Mouse (Mus musculus) lung, adult 2 months (tissue): ENCODE data around the gene 1700012B09Rik. TPM values are rescaled to one million over a fixed set of nuclear protein-coding genes. Genes with fewer than 3 reads are reported as not detected.

Source experiments
- DNase-seq: peaks from one replicate; pipeline ENCODE4 v3.0.0; 2022
- H3K4me1 ChIP-seq: fragments of 200-500 bp; 2 replicates; pipeline ENCODE4 v1.6.1; 2011; ENCODE audit warnings: low read length; ENCODE audit not compliant: control insufficient read depth, insufficient read depth
- H3K4me3 ChIP-seq: fragments of 200-500 bp; replicated peaks from 2 replicates; pipeline ENCODE3; 2011; ENCODE audit warnings: low read depth, mild to moderate bottlenecking, control low read depth, low read length; ENCODE audit errors: extremely low read depth
- CTCF ChIP-seq: fragments of 200-500 bp; IDR thresholded peaks from 2 replicates; pipeline ENCODE4 v1.5.1; 2011; ENCODE audit warnings: mild to moderate bottlenecking, low read length, control low read depth; ENCODE audit not compliant: insufficient read depth
- POLR2A ChIP-seq: fragments of 200-500 bp; IDR thresholded peaks from 2 replicates; pipeline ENCODE4 v1.6.1; 2011; ENCODE audit warnings: low read depth, mild to moderate bottlenecking, control low read depth, low read length, borderline replicate concordance; ENCODE audit errors: extremely low read depth
- WGBS: fragments of 180-500 bp; shearing (Covaris S2); methylation state at CpG from one replicate; pipeline ENCODE4 v1.1.7; 2018; 5-methylcytosine and 5-hydroxymethylcytosine counted together
- polyA plus RNA-seq: library from polyadenylated mRNA; depleted of rRNA; stranded (reverse); fragments of >200 nt; gene quantifications from 2 replicates; pipeline ENCODE4 v1.2.3, GENCODE M21; 2012; rRNA removed

The 1700012B09Rik gene
- polyA plus RNA-seq, 1 experiment, result 0.72 TPM

DNA sequence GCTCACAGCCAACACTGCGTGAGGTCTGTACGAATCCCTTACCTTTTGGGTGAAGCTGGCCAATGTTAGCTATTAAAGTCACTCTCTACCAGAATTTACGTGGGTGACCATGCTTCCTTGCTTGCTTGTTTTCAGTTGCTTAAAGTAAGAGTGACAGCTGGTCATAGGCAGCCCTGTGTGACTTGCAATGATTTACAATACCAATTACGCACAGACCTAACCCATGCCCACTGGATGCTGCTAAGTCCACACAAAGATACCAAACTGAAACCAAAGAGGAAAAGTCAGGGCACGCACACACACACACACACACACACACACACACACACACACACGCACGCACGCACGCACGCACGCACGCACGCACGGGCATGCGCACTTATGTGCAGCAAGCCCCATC lies 55.6 kb downstream of the 1700012B09Rik start:
- no peak for DNase-seq
- TF ChIP-seq CTCF, result no peak
- H3K4me3 ChIP-seq, result no peak overlapping the region
- H3K4me1 ChIP-seq, result peaks cover 4% of the 10 kb centered on the region; the same call in 1 of the 2 replicates
- 77% methylated on average over 15 of the region's 15 CpGs for WGBS

DNA sequence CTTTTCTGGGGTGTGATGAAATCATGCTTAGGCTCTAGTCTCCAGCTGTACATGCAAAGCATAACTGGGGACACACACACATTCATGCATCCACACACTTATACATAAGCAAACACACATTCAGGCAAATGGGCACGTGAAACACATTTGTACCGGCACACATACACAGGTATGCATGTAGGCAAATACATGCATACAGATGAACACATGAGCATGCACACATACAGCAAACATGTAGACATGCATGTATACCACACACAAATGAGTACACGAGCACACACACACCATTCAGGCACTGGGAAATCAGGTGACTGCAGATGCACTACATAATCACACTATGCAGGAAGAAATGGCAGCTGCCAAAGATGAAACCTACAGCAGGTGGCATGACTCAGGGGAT lies 59.9 kb downstream of the 1700012B09Rik start:
- Histone ChIP-seq H3K4me1 (no peaks in the 10 kb centered on the region), H3K4me3 (no peak overlapping the region)
- WGBS, result 87% methylated on average over 3 of the region's 3 CpGs
- DNase-seq, result no peak
- TF ChIP-seq POLR2A (no peak), CTCF (no peak)

Other genes with a start within 250 kb of the 1700012B09Rik start
- 36.6 and 47.1 TPM in 2 replicates for gene Amotl1, start 126.0 kb downstream of the 1700012B09Rik start, polyA plus RNA-seq
- gene Piwil4, start 30.3 kb downstream of the 1700012B09Rik start, polyA plus RNA-seq, result 4.6 and 5.6 TPM in 2 replicates
- 3.5 and 5.3 TPM in 2 replicates for gene Fut4, start 18.6 kb downstream of the 1700012B09Rik start, polyA plus RNA-seq
- 2.1 and 3.8 TPM in 2 replicates for gene Mre11a, start 13.6 kb upstream of the 1700012B09Rik start, polyA plus RNA-seq
- 3.3 and 5.0 TPM in 2 replicates for gene Ankrd49, start 13.8 kb upstream of the 1700012B09Rik start, polyA plus RNA-seq
- 0.27 and 0.32 TPM in 2 replicates for gene Gpr83, start 89.2 kb upstream of the 1700012B09Rik start, polyA plus RNA-seq
- 1.5 TPM in 2 replicates for gene Izumo1r, start 132.9 kb upstream of the 1700012B09Rik start, polyA plus RNA-seq